Mouse (Mus musculus) forebrain, embryonic 11.5 days (tissue): Measurements from ENCODE around the gene Gpsm2. TPM values are rescaled to one million over a fixed set of nuclear protein-coding genes. Genes with fewer than 3 reads are reported as not detected.

Experiments
- ATAC-seq: fragments of 200-750 bp; cut with Nextera tagmentation; replicated peaks from 2 replicates; pipeline ENCODE4 v1.8.0; 2017; ENCODE audit warnings: moderate TSS enrichment; ENCODE audit not compliant: low FRiP score
- DNase-seq: peaks from one replicate; pipeline ENCODE4 v3.0.0-alpha.2; 2017; ENCODE audit warnings: low spot score
- H3K27ac ChIP-seq: fragments of 300-500 bp; sonication (generic); 2 replicates; pipeline ENCODE4 v1.5.1; 2014; ENCODE audit warnings: low read depth, low read length
- H3K27me3 ChIP-seq: fragments of 300-500 bp; sonication (generic); 2 replicates; pipeline ENCODE4 v1.6.1; 2014; ENCODE audit warnings: mild to moderate bottlenecking, low read length, mixed read lengths; ENCODE audit not compliant: control insufficient read depth, insufficient read depth
- H3K36me3 ChIP-seq: fragments of 300-500 bp; sonication (generic); 2 replicates; pipeline ENCODE4 v1.6.1; 2014; ENCODE audit warnings: mild to moderate bottlenecking, low read length, moderate library complexity, mixed read lengths; ENCODE audit not compliant: control insufficient read depth, insufficient read depth
- H3K4me1 ChIP-seq: fragments of 300-500 bp; sonication (generic); replicated peaks from 2 replicates; pipeline ENCODE4 v1.6.1; 2014; ENCODE audit warnings: low read length, mixed read lengths; ENCODE audit not compliant: control insufficient read depth, insufficient read depth
- H3K4me2 ChIP-seq: fragments of 300-500 bp; sonication (generic); 2 replicates; pipeline ENCODE4 v1.6.1; 2014; ENCODE audit warnings: low read depth, mild to moderate bottlenecking, low read length, moderate library complexity, mixed read lengths; ENCODE audit not compliant: severe bottlenecking
- H3K4me3 ChIP-seq: fragments of 300-500 bp; sonication (generic); 2 replicates; pipeline ENCODE4 v1.5.1; 2014; ENCODE audit warnings: low read depth, low read length
- H3K9ac ChIP-seq: fragments of 300-500 bp; sonication (generic); 2 replicates; pipeline ENCODE4 v1.6.1; 2014; ENCODE audit warnings: low read length
- H3K9me3 ChIP-seq: fragments of 300-500 bp; sonication (generic); 2 replicates; pipeline ENCODE4 v1.6.1; 2016; ENCODE audit warnings: low read length, mixed read lengths; ENCODE audit not compliant: control insufficient read depth
- WGBS: fragments of 180-500 bp; shearing (Covaris S2); extraction: QIAGEN DNeasy Blood & Tissue Kit; methylation state at CpG from one replicate; pipeline ENCODE4 v1.1.7; 2014; 5-methylcytosine and 5-hydroxymethylcytosine counted together
- polyA plus RNA-seq: library from polyadenylated mRNA; unstranded; fragments of >200 nt; fragmentation: Nextera tagmentation; extraction: Ambion mirVana; gene quantifications from 2 replicates; pipeline ENCODE4 v1.2.1, GENCODE M21; 2014

The Gpsm2 gene
- 120 TPM in 2 replicates for polyA plus RNA-seq

DNA sequence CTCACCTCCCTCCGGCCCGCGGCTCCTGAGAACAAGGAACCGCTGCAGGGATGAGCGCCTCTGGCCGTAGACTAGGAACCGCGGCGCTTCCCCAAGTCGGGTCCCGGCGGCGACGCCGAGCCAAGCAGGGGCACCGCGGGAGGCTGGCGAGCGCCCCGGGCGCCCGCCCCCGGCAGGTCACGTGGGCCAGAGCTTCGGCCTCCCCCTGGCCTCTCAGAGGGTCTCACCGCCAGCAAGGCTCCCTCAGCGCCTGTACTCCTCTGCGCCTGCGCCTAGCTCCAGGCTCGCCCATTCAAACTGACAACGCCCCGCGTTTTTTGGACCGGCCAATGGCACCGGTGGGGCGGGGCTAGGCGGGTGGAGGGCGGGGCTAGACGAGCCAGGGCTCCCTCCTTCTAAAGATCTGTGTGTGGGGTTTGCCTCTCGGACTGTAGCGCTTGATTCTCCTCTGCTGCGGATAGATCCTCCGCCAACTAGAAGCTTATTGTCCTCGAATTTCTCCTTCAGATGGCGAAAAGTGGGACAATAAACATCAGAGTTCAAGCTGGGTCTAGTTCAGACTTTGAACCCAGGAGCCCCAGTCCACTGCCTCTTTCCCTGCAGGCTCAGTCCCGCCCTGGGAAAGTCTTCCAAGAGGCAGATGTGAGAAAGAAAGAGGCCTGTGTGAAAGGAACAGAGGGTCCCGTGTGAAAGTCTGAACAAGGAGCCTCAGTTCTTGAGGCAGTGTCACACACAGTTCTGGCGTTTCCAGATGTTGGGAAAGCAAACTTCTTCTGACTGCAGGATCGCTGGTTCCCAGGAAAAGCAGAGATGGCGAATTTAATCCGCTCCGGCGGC lies at the start of gene Gpsm2:
Gene Gpsm2 (minus strand): TSS at position 274 of the 837 bp plus-strand sequence.
- H3K9me3 ChIP-seq: no peaks in the 10 kb centered on the region
- WGBS: 2% methylated on average over 52 of the region's 53 CpGs

GRCm38 (mm10) chr3:108770725-108771368 lies 48.7 kb upstream of the Gpsm2 start:
- Histone ChIP-seq H3K27me3 (no peaks in the 10 kb centered on the region), H3K4me1 (no peaks in the 10 kb centered on the region), H3K4me3 (no peak overlapping the region), H3K9me3 (no peaks in the 10 kb centered on the region), H3K27ac (no peak overlapping the region), H3K4me2 (no peak overlapping the region), H3K9ac (no peak overlapping the region), H3K36me3 (no peaks in the 10 kb centered on the region)
- 50% methylated on average over 6 of the region's 6 CpGs for WGBS
- ATAC-seq: peak; percentile 64
- DNase-seq: peak; percentile 63

More for the DNA sequence above, at the start of gene Gpsm2:
- H3K27me3 ChIP-seq: no peaks in the 10 kb centered on the region
- DNase-seq (peak; percentile 99), ATAC-seq (peak; percentile 99)
- H3K9ac ChIP-seq: peak within 1 kb of the TSS; percentile 94
- peak within 1 kb of the TSS; percentile 79 for H3K4me3 ChIP-seq
- peak within 1 kb of the TSS; percentile 95 for H3K27ac ChIP-seq
- peaks cover 8% of the 10 kb centered on the region; the same call in 1 of the 2 replicates for H3K4me1 ChIP-seq
- peak within 1 kb of the TSS; percentile 72 for H3K4me2 ChIP-seq
- H3K36me3 ChIP-seq: no peaks in the 10 kb centered on the region

DNA sequence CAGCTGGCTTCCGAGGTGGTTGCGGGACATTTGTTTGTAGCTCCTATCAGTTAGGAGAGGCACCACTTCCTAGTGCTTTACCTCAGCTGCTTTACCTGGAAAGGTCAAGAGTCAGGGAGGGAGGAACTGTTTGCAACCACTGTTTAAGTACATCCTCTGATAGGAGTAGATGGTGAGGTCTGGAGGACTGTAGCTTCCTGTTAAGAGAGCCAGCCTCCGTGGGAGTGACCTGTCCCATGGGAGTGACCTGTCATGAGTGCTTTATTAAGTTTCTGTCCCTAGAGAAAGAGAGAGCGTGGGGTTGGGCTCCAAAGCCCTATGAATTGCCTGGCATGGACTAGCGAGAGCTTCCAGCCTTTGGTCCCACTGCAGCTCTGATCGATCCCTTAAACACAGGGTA lies 47.4 kb upstream of the Gpsm2 start:
- H3K4me1 ChIP-seq: no peaks in the 10 kb centered on the region
- no peak for ATAC-seq
- no peaks in the 10 kb centered on the region for H3K36me3 ChIP-seq
- 90% methylated on average over 6 of the region's 6 CpGs for whole genome bisulfite sequencing
- H3K27ac ChIP-seq: no peak overlapping the region
- DNase-seq: no peak
- H3K4me2 ChIP-seq: no peak overlapping the region
- H3K27me3 ChIP-seq: no peaks in the 10 kb centered on the region
- H3K4me3 ChIP-seq: no peak overlapping the region
- no peak overlapping the region for H3K9ac ChIP-seq
- no peaks in the 10 kb centered on the region for H3K9me3 ChIP-seq

GRCm38 (mm10) chr3:108767416-108767815 lies 45.3 kb upstream of the Gpsm2 start:
- DNase-seq: no peak
- Histone ChIP-seq H3K4me2 (no peak overlapping the region), H3K36me3 (no peaks in the 10 kb centered on the region), H3K4me1 (no peaks in the 10 kb centered on the region), H3K27me3 (no peaks in the 10 kb centered on the region), H3K27ac (no peak overlapping the region), H3K9me3 (no peaks in the 10 kb centered on the region), H3K9ac (no peak overlapping the region), H3K4me3 (no peak overlapping the region)
- no peak for ATAC-seq
- WGBS: 91% methylated on average over 10 of the region's 10 CpGs

DNA sequence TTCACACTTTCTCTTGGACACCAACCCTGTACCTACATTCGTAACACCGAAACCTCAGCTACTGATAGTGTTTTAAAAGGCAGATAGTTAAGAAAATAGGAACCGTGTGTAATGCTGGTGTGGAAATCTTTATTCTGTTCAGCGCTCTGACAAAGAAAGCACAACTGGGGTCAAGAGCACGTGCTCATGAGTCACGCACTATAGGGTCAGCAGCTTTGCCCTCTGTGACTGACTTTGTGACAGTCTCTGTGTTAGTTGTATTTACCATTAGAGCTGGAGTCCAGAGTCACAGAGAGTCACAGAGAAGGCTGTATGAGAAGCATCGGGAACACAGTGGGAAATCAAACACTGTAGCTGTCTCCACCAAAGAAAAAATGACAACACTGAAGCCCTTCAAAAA lies 44.8 kb upstream of the Gpsm2 start:
- no peak overlapping the region for H3K4me2 ChIP-seq
- DNase-seq (no peak), ATAC-seq (no peak)
- H3K4me3 ChIP-seq: no peak overlapping the region
- H3K9ac ChIP-seq: no peak overlapping the region
- WGBS: 90% methylated on average over 7 of the region's 7 CpGs
- no peaks in the 10 kb centered on the region for H3K36me3 ChIP-seq
- H3K9me3 ChIP-seq: no peaks in the 10 kb centered on the region
- no peaks in the 10 kb centered on the region for H3K4me1 ChIP-seq
- H3K27me3 ChIP-seq: no peaks in the 10 kb centered on the region
- H3K27ac ChIP-seq: no peak overlapping the region

DNA sequence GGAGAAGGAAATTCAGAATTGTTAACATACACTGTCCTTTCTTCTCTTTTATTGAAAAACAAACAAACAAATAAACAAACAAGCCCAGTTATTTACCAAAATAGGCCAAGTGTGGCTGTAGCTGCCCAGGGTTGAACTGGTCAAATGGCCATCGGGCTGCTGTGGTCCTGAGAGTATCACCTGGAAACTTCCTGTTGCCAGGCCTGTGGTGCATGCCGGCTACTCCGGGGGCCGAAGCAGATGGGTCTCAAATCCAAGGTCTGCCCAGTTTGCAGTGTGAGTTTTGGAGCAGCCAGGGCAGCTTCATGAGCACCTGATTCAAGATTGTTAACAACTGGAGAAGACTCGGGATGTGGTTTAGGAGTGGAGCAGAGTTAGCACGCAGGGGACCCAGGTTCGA lies 43.4 kb upstream of the Gpsm2 start:
- ATAC-seq: no peak

DNA sequence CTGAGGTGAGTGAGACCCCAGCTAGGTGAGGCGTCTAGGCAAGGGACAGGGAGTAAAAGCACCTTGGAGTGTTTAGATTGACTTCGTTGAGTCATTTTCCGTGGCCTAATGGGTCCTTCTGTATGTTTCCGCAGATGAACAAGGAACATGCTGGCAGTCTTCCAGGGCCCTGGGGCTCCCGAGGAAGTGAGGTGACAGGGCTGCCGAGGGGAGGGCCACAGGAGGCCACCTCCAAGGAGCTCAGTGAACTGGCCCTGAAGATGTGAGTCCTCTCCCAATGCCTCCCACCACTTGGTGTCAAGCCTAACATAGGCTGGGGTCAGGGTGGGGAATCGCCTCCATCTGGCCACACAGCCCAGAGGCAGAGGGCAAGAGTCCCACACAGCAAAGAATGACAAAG lies 42.9 kb upstream of the Gpsm2 start:
- Histone ChIP-seq H3K4me2 (no peak overlapping the region), H3K27me3 (no peaks in the 10 kb centered on the region), H3K4me1 (no peaks in the 10 kb centered on the region), H3K27ac (no peak overlapping the region), H3K4me3 (no peak overlapping the region), H3K36me3 (no peaks in the 10 kb centered on the region), H3K9ac (no peak overlapping the region), H3K9me3 (no peaks in the 10 kb centered on the region)
- ATAC-seq: no peak
- no peak for DNase-seq
- 74% methylated on average over 7 of the region's 7 CpGs for WGBS

More for the DNA sequence above, 43.4 kb upstream of the Gpsm2 start:
- no peak overlapping the region for H3K4me2 ChIP-seq
- no peaks in the 10 kb centered on the region for H3K4me1 ChIP-seq
- no peaks in the 10 kb centered on the region for H3K27me3 ChIP-seq
- H3K9me3 ChIP-seq: no peaks in the 10 kb centered on the region
- no peak overlapping the region for H3K9ac ChIP-seq
- no peak for DNase-seq
- no peaks in the 10 kb centered on the region for H3K36me3 ChIP-seq
- 83% methylated on average over 7 of the region's 7 CpGs for WGBS
- H3K4me3 ChIP-seq: no peak overlapping the region
- no peak overlapping the region for H3K27ac ChIP-seq

GRCm38 (mm10) chr3:108763691-108764090 lies 41.6 kb upstream of the Gpsm2 start:
- WGBS: 75% methylated on average over 2 of the region's 2 CpGs

More at GRCm38 (mm10) chr3:108763691-108764090, 41.6 kb upstream of the Gpsm2 start:
- ATAC-seq (no peak), DNase-seq (no peak)
- Histone ChIP-seq H3K27ac (no peak overlapping the region), H3K36me3 (no peaks in the 10 kb centered on the region), H3K9me3 (no peaks in the 10 kb centered on the region), H3K9ac (no peak overlapping the region), H3K27me3 (no peaks in the 10 kb centered on the region), H3K4me3 (no peak overlapping the region), H3K4me2 (no peak overlapping the region), H3K4me1 (no peaks in the 10 kb centered on the region)
